Mouse (Mus musculus) adrenal gland, postnatal 10 days (tissue): ENCODE measurements around the gene Gga3. TPM values are rescaled to one million over a fixed set of nuclear protein-coding genes. Genes with fewer than 3 reads are reported as not detected.
A peak's percentile ranks its signal among the peaks of the same experiment; 100 is the strongest.

Experiments used
- DNase-seq: peaks from one replicate; pipeline ENCODE4 v3.0.0; 2021; ENCODE audit warnings: mixed read lengths
- total RNA-seq, 2 experiments: library from RNA; stranded (reverse); gene quantifications; 2 replicates each; pipeline ENCODE4 v1.2.3; 2021

Gene Gga3
- total RNA-seq, 2 experiments from 2014 or later = 20.0 to 35.9 TPM

GRCm38 (mm10) chr11:115612410-115613137, 8.7 kb upstream of the Gga3 start, which contains the start of gene Mif4gd:
Gene Mif4gd (minus strand): TSS chr11:115612969.
- DNase-seq = peak; percentile 98

GRCm38 (mm10) chr11:115612059-115612409, 8.2 kb upstream of the Gga3 start:
- DNase-seq = peak; percentile 92

GRCm38 (mm10) chr11:115611173-115611572, 7.3 kb upstream of the Gga3 start:
- no peak for DNase-seq

- no peak for DNase-seq
Measured at GRCm38 (mm10) chr11:115609576-115609975, 5.7 kb upstream of the Gga3 start.

GRCm38 (mm10) chr11:115608421-115609399, 4.9 kb upstream of the Gga3 start:
- DNase-seq = no peak

GRCm38 (mm10) chr11:115606733-115607132, 2.9 kb upstream of the Gga3 start:
- DNase-seq = no peak

- peak; percentile 59 for DNase-seq
Measured at GRCm38 (mm10) chr11:115604304-115604696, 449 bp upstream of the Gga3 start.

- no peak for DNase-seq
Measured at GRCm38 (mm10) chr11:115603128-115603475, 749 bp downstream of the Gga3 start.

GRCm38 (mm10) chr11:115601174-115601573, 2.7 kb downstream of the Gga3 start:
- DNase-seq = no peak

GRCm38 (mm10) chr11:115600743-115601142, 3.1 kb downstream of the Gga3 start:
- DNase-seq = no peak

GRCm38 (mm10) chr11:115599722-115600121, 4.1 kb downstream of the Gga3 start:
- no peak for DNase-seq

GRCm38 (mm10) chr11:115598309-115598708, 5.5 kb downstream of the Gga3 start:
- no peak for DNase-seq

- DNase-seq = no peak
Measured at GRCm38 (mm10) chr11:115595209-115595608, 8.6 kb downstream of the Gga3 start.

- no peak for DNase-seq
Measured at GRCm38 (mm10) chr11:115590526-115591075, 13.2 kb downstream of the Gga3 start.

GRCm38 (mm10) chr11:115587984-115588383, 15.9 kb downstream of the Gga3 start:
- no peak for DNase-seq

GRCm38 (mm10) chr11:115586403-115586802, 17.4 kb downstream of the Gga3 start:
- DNase-seq = no peak

- DNase-seq = no peak
Measured at GRCm38 (mm10) chr11:115585573-115586100, 18.2 kb downstream of the Gga3 start.

- DNase-seq = no peak
Measured at GRCm38 (mm10) chr11:115584376-115585073, 19.3 kb downstream of the Gga3 start.

- DNase-seq = no peak
Measured at GRCm38 (mm10) chr11:115582913-115583606, 20.8 kb downstream of the Gga3 start.

GRCm38 (mm10) chr11:115579080-115579479, 24.8 kb downstream of the Gga3 start:
- no peak for DNase-seq

- DNase-seq = no peak
Measured at GRCm38 (mm10) chr11:115564961-115565360, 38.9 kb downstream of the Gga3 start.
